Mouse (Mus musculus): ENCODE measurements around the gene Gm21974. TPM values are rescaled to one million over a fixed set of nuclear protein-coding genes. Genes with fewer than 3 reads are reported as not detected.

The Gm21974 gene
- total RNA-seq, 2 experiments from 2014 or later = not detected

Other genes starting within 250 kb of the Gm21974 start
- gene Bcl7c, start 186.5 kb downstream of the Gm21974 start, total RNA-seq (2021) = 100 to 1,000 TPM in 1 of 2 experiments, 10 to 100 TPM in 1; 63.6 to 103 TPM
- gene Ctf1, start 182.7 kb downstream of the Gm21974 start, total RNA-seq (2021) = 1 to 10 TPM; 3.2 to 4.2 TPM
- gene Ctf2, start 163.3 kb downstream of the Gm21974 start, total RNA-seq (2021) = not detected
- 10 to 100 TPM; 13.1 to 13.7 TPM for gene Fbxl19, start 150.9 kb downstream of the Gm21974 start, total RNA-seq (2021)
- 10 to 100 TPM; 27.7 to 36.3 TPM for gene Orai3, start 125.6 kb downstream of the Gm21974 start, total RNA-seq (2021)
- gene Setd1a, start 118.8 kb downstream of the Gm21974 start, total RNA-seq (2021) = 10 to 100 TPM; 36.0 TPM
- 1 to 10 TPM; 4.1 to 6.6 TPM for gene Gm49388, start 109.8 kb downstream of the Gm21974 start, total RNA-seq (2021)
- 10 to 100 TPM; 30.0 to 53.3 TPM for gene Hsd3b7, start 94.8 kb downstream of the Gm21974 start, total RNA-seq (2021)
- gene Stx4a, start 71.2 kb downstream of the Gm21974 start, total RNA-seq (2021) = 100 to 1,000 TPM in 1 of 2 experiments, 10 to 100 TPM in 1; 92.5 to 108 TPM
- 1 to 10 TPM; 4.4 to 4.5 TPM for gene Stx1b, start 70.9 kb downstream of the Gm21974 start, total RNA-seq (2021)
- gene Zfp646, start 19.2 kb downstream of the Gm21974 start, total RNA-seq (2021) = 10 to 100 TPM; 30.0 to 31.2 TPM
- gene Zfp668, start 18.6 kb downstream of the Gm21974 start, total RNA-seq (2021) = 1 to 10 TPM; 6.3 to 7.7 TPM
- 1 to 10 TPM in 1 of 2 experiments, under 1 TPM in 1; 0.49 to 1.7 TPM for gene Prss53, start 4.5 kb downstream of the Gm21974 start, total RNA-seq (2021)
- 10 to 100 TPM; 61.5 to 65.8 TPM for gene Vkorc1, start 163 bp upstream of the Gm21974 start, total RNA-seq (2021)
- gene Bckdk, start 8.6 kb upstream of the Gm21974 start, total RNA-seq (2021) = 100 to 1,000 TPM; 101 to 115 TPM
- gene Kat8, start 17.1 kb upstream of the Gm21974 start, total RNA-seq (2021) = 10 to 100 TPM; 25.9 to 27.9 TPM
- gene Prss8, start 34.6 kb upstream of the Gm21974 start, total RNA-seq (2021) = not detected
- gene Prss36, start 51.3 kb upstream of the Gm21974 start, total RNA-seq (2021) = 10 to 100 TPM in 1 of 2 experiments, 1 to 10 TPM in 1; 6.7 to 10.7 TPM
- gene Fus, start 72.0 kb upstream of the Gm21974 start, total RNA-seq (2021) = 100 to 1,000 TPM; 170 to 229 TPM
- 1 to 10 TPM; 3.6 to 5.4 TPM for gene Pycard, start 98.4 kb upstream of the Gm21974 start, total RNA-seq (2021)
- under 1 TPM in 1 of 2 experiments, not detected in 1; 0.20 TPM for gene Trim72, start 108.5 kb upstream of the Gm21974 start, total RNA-seq (2021)
- 1 to 10 TPM; 4.4 to 7.8 TPM for gene Itgam, start 167.2 kb upstream of the Gm21974 start, total RNA-seq (2021)
- gene Gm49368, start 167.2 kb upstream of the Gm21974 start, total RNA-seq (2021) = not detected
- gene Itgax, start 234.1 kb upstream of the Gm21974 start, total RNA-seq (2021) = 1 to 10 TPM in 1 of 2 experiments, under 1 TPM in 1; 0.89 to 2.9 TPM

All from adrenal gland, postnatal 36 days (tissue).